Mouse (Mus musculus): ENCODE data around the gene Vmn2r93. TPM values are rescaled to one million over a fixed set of nuclear protein-coding genes. Genes with fewer than 3 reads are reported as not detected.

Gene Vmn2r93
- not detected for polyA plus RNA-seq (2015; fragmentation: Illumina TruSeq; extraction: RNeasy Lipid Tissue Mini Kit (QIAGEN cat#74804); ENCODE audit: insufficient read depth, low replicate concordance)

DNA sequence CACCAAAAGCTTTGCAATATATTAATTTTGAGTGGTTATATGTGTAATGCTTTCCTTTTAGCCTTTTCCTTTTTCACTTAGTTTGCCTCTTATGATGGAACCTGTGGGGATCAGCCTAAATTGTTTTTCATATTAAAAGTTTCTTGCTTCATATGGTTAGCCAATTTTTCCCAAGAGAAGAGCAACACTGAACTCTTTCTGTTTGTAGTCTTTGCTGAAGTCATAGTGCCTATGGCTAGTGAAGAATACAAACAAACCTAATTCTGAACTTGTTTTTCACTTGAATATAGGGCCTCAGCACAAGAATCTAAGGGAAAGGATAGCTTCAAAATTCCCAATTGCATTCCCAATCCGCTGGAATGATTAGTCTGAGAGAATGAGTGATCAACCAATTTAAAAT lies at the start of gene Vmn2r93:
Gene Vmn2r93, plus strand, starts transcription at position 301 of the 400 bp plus-strand sequence.

DNA sequence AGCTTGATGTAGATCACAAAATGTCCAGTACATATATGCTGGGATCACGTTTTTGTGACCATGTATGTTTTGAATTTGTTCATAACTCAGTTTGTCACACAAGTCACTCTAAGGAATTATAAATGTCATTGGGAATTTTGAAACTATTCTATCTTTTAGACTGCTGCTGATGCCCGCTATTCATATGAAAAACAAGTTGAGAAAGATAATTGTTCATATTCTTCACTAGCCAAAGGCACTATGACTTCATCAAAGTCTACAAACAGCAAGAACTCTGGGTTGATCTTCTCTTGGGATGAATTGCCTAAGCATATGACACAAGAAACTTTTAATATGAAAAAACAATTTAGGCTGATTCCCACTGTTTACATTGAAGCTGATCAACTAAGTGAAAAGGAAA lies 20.2 kb upstream of the Vmn2r93 start, which contains the start of gene Vmn2r94:
Gene Vmn2r94, minus strand, starts transcription at position 101 of the 400 bp plus-strand sequence.

Other genes with a start within 250 kb of the Vmn2r93 start
- not detected for gene Vmn2r124, start 248.7 kb upstream of the Vmn2r93 start, polyA plus RNA-seq (2015; fragmentation: Illumina TruSeq; extraction: RNeasy Lipid Tissue Mini Kit (QIAGEN cat#74804); ENCODE audit: insufficient read depth, low replicate concordance)
- not detected for gene Vmn2r91, start 213.1 kb upstream of the Vmn2r93 start, polyA plus RNA-seq (2015; fragmentation: Illumina TruSeq; extraction: RNeasy Lipid Tissue Mini Kit (QIAGEN cat#74804); ENCODE audit: insufficient read depth, low replicate concordance)
- gene Vmn2r92, start 146.2 kb upstream of the Vmn2r93 start, polyA plus RNA-seq (2015; fragmentation: Illumina TruSeq; extraction: RNeasy Lipid Tissue Mini Kit (QIAGEN cat#74804); ENCODE audit: insufficient read depth, low replicate concordance): not detected
- gene Vmn2r94, start 20.3 kb upstream of the Vmn2r93 start, polyA plus RNA-seq (2015; fragmentation: Illumina TruSeq; extraction: RNeasy Lipid Tissue Mini Kit (QIAGEN cat#74804); ENCODE audit: insufficient read depth, low replicate concordance): not detected
- gene Vmn2r95, start 126.0 kb downstream of the Vmn2r93 start, polyA plus RNA-seq (2015; fragmentation: Illumina TruSeq; extraction: RNeasy Lipid Tissue Mini Kit (QIAGEN cat#74804); ENCODE audit: insufficient read depth, low replicate concordance): not detected

All from spleen, adult 10 weeks (tissue).